Mouse (Mus musculus) erythroblast, embryonic 14.5 days (primary cell): ENCODE results near the gene Tmem131l.

Source experiments
- GATA1 ChIP-seq: IDR thresholded peaks from 2 replicates; pipeline ENCODE4 v1.6.1; 2012; ENCODE audit warnings: low read length, inconsistent platforms, mixed read lengths
- TAL1 ChIP-seq: IDR thresholded peaks from 3 replicates; pipeline ENCODE4 v1.6.1; 2012; ENCODE audit warnings: low read length, inconsistent platforms, mixed read lengths

DNA sequence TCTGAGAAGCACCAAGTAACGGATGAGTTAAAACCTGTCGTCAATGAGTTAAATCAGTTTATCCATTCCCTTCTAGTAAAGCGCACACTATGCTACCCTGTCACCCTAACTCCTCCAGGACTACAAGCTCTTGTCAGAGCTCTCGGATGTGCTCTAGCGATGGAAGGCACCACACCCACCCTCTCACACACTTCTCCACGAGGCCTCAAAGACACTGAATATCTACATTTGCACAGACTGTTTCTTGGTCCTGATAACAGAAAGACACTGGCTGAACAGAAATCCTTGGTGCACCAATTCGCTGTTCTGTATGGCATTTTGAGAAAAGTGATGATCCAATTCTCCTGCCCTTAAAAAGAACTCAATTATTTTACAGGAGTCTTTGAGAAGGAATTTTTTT lies 34.0 kb downstream of the Tmem131l start:
- TF ChIP-seq GATA1 (no peak), TAL1 (no peak)
